Mouse (Mus musculus) testis, adult 10 weeks (tissue): Measurements from ENCODE around the gene Upk3a. TPM values are rescaled to one million over a fixed set of nuclear protein-coding genes. Genes with fewer than 3 reads are reported as not detected.

ENCODE experiments used
- polyA plus RNA-seq: library from polyadenylated mRNA; stranded (reverse); fragments of 350-450 nt; fragmentation: Illumina TruSeq; extraction: RNeasy Lipid Tissue Mini Kit (QIAGEN cat#74804); gene quantifications from one replicate; pipeline ENCODE4 v1.2.3, GENCODE M21; 2014; ENCODE audit warnings: low read depth, low replicate concordance

Gene Upk3a
- not detected for polyA plus RNA-seq

DNA sequence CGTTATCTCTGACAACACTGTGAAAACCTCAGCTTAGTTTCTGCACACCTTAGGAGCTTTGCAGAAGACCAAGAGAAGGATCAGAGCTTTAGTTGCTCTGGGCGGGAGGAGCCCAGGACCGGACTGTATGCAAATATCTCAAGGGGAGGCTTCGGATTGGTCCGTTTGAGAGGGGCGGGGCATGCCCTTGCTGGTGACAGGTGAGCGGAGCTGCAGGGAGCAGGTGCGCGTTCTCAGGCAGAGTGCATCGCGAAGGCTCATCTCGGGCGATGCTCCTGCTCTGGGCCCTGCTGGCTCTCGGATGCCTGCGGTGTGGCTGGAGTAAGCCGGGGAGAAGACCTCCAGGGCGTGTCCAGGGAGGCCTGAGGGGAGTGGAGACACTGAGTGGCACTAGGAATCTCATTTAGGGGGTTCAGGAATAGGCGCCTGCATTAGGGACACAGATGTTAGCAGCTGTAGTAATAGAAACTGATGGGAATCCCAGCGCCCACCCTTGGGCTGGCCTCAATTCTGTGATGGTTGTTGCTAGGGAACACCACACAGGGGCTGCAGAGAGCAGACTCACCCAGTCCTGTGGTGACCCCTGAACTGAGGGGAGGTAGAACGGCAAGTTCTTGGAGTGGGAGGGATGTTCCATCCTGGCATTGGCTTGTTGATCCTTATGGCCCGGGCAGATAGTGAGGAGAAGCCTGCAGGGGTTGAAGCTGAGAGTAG is at the start of gene Upk3a:
Upk3a (plus strand) TSS at position 191 of the 714 bp plus-strand sequence.

DNA sequence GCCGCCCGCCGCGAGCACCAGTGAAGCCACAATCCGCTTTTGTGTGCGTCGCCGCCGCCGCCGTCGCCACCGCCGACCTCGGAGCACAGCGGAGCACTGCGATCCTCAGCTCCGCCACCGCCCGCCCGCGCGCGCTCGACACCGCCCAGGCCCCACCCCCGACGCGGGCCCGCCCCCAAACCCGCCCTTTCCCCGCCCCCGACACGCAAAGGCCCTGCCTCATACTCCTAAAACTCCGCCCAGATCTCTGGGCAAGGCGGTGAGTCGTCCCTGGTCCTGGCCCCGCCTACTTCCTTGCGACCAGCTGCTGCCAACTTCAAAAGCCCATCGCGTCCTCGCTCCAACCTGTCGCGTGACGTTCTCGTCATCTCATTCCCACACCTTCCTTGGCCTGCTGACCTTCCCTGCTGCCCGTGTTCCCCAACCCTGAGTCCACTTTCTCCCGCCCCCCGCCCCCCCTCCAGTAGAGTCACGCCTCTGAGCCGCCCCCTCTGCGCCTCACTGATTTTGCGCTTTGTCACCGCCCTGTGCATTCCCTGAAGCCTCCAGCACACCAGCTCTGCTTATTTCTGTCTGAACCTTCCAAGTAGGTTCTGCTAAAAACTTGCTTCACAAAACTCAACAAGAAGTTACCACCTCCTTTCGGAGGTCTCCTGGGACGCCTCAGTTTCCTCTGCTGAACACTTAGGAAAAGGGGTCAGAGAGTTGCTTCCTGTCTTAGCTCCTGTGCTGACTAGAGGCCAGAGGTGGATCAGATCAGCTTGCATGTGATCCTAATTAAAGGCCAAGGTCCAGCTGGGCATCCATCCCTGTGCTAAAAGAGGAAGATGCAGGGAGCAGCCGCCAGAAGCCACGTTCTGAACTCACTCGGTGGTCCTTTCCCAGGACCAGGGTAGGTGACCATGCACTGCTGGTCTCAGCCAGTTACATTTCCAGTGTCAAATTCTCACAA is 28.8 kb upstream of the Upk3a start, which contains the start of gene 5031439G07Rik:
5031439G07Rik (minus strand) TSS at position 678 of the 952 bp plus-strand sequence.

DNA sequence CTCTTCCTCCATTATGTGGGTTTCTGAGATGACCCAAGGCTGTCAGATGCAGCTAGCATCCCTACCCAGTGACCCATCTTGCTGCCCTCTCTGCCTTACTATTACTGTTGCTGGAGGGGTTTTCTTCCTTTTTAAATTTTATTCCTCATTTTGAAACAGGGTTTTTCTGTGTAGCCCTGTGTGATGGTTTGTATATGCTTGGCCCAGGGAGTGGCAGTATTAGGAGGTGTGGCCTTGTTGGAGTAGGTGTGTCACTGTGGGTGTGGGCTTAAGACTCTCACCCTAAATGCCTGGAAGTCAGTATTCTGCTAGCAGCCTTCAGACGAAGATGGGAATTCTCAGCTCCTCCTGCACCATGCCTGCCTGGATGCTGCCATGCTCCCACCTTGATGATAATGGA is 11.7 kb downstream of the Upk3a start, which contains the start of gene Fam118a:
Fam118a (plus strand) TSS at position 301 of the 400 bp plus-strand sequence.

Other genes starting within 250 kb of the Upk3a start
- gene Phf21b, start 161.1 kb upstream of the Upk3a start, polyA plus RNA-seq = 0.39 TPM
- 1.3 TPM for gene Gm29666, start 97.1 kb upstream of the Upk3a start, polyA plus RNA-seq
- 42.6 TPM for gene Nup50, start 93.7 kb upstream of the Upk3a start, polyA plus RNA-seq
- 2.0 TPM for gene 5031439G07Rik, start 28.6 kb upstream of the Upk3a start, polyA plus RNA-seq
- 94.6 TPM for gene Fam118a, start 11.8 kb downstream of the Upk3a start, polyA plus RNA-seq
- 404 TPM for gene Smc1b, start 114.8 kb downstream of the Upk3a start, polyA plus RNA-seq
- 20.8 TPM for gene Ribc2, start 114.9 kb downstream of the Upk3a start, polyA plus RNA-seq
- 0.81 TPM for gene Fbln1, start 188.8 kb downstream of the Upk3a start, polyA plus RNA-seq